Mouse (Mus musculus) kidney, adult 2 months (tissue): Measurements from ENCODE around the gene Pcsk2.

Source experiments
- CTCF ChIP-seq: fragments of 200-500 bp; conservative IDR thresholded peaks from 2 replicates; pipeline ENCODE4 v1.5.1; 2011; ENCODE audit warnings: low read depth, mild to moderate bottlenecking, control low read depth, low read length, moderate library complexity, mixed read lengths; ENCODE audit not compliant: insufficient read depth, insufficient read length
- POLR2A ChIP-seq: fragments of 200-500 bp; IDR thresholded peaks from one replicate; pipeline ENCODE4 v1.6.1; 2011; ENCODE audit warnings: low read depth, low read length, control low read depth

DNA sequence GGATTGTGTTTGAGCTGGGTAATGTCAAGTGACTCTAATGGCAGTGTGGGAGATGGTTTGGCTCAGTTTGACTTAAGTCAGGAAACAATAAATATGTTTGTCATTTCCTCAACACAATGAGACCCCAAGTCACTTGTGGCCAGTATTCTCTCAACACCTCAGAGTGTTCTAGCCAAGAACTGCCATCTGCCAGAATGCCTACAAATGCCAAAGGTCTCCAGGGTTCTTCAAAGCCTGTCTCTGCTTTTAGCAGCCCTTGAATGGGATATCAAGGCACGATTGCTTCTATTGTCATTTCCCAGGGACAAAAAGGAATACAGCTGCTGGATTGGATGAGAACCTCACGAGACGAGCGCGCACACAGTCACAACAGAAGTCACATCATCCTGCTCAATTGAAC lies 100.0 kb downstream of the Pcsk2 start:
- no peak for TF ChIP-seq POLR2A
- TF ChIP-seq CTCF = no peak
